Mouse (Mus musculus): ENCODE data around the gene Macrod2.

Gene Macrod2

DNA sequence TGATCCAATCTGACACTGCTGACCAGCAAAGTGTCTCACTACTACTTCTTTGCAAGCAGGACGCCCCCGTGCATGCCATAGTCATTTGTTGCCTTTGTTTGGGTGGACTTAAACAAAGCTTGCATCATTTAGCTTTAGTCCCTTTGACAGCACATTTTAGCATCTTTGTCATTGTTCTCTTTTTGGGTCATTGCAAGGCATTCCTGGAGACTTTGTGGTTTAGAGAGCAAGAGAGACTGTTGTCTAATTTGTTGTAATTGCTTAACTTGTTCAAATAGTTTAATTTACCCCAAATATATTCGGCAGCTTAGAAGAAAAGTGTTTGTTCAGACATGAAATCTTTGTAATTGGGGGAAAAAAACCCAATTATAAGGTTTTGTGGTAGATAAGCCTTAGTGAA is 511.0 kb downstream of the Macrod2 start:
- DNase-seq (ENCODE audit: low spot score in 2 of 2), result no peak

DNA sequence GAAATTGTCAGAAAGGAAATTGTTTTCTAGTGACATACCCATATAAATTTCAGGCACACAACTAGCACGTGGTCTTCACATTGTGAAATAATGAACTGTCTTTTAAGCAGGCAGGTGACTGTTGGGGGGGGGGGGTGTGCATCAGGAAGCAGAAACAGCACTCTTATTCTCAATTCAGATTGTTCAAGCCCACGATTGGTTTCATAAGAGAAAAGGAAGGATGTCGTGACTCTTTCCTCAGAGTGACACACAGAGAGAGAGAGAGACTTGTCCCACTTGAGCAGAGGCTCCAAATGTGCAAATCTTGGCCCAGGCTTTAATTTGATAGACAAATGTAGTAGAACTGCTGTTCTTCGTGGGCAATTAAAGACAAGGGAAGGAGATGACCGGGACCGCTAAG is 516.4 kb downstream of the Macrod2 start:
- no peak for DNase-seq (ENCODE audit: low spot score in 2 of 2)

DNA sequence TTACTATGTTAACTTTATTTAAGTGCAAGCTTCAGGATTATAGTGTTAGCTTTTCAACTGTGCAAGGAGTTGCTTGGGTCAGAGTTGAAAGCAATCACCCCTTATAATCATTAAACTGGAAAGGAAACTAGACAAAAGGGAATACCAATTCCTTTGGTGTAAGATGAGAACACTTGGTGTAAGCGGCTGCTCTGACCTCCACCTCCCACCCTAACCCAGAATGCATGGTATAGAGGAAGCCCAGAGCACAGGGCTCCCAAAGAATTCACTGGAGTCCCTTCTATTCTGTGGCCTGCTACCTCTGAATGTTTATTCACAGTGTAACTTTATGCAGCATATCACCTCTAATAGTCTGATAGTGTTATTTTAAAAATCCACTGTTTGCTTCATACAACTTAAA is 517.1 kb downstream of the Macrod2 start:
- no peak for DNase-seq (ENCODE audit: low spot score in 2 of 2)

DNA sequence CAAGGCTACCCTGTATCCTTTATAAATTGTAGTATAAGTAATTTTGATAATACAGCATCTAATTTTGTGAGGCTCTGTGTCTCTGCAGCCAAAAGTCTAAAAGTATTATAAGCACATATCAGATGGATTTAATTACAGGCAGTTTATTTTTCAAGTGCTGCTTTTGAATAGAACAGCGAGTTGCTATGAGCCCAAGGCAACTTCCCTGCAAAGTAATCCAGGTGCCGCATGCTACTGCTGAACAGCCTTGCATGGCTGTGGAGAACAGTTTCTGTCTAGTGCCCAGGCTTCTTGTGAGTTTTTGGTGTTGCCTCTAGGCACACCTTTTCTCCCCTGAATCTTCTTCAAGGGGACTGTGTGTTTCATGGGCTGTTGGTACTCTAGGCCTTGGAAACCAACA is 517.8 kb downstream of the Macrod2 start:
- DNase-seq (ENCODE audit: low spot score in 2 of 2), result no peak

DNA sequence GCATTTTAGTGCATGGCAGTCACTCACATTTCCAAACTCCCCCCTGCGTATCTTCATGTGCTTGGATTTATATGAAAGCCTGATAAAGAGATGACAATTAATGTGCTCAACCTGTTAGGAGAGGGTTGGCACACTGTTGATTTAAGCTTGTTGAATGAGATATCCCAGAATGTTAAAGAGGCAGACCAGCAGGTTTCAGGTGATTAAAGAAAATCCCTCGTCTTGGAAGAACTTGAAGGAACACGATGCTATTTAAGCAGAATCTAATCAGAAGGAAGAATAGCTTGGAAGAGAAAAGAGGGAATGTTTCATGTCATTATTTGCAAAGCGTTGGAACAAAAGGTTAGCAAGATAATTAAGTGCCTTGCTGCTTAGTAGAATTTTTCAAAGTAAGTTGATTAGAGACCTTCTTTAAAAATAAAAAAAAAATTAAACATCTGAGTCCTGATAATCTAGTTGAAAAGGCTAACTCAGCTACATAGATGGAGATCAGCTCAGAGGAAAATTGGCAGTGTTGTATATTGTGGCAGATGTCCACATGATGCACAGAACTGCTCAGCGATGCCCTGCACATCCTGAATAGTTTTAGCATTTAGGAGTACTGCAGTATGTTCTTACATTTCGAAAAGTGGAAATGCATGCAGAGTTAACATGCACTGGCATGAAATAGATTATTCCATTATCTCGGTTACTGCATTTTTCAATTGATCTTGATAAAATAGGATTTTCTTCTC is 518.7 kb downstream of the Macrod2 start:
- DNase-seq (ENCODE audit: low spot score in 2 of 2), result no peak

DNA sequence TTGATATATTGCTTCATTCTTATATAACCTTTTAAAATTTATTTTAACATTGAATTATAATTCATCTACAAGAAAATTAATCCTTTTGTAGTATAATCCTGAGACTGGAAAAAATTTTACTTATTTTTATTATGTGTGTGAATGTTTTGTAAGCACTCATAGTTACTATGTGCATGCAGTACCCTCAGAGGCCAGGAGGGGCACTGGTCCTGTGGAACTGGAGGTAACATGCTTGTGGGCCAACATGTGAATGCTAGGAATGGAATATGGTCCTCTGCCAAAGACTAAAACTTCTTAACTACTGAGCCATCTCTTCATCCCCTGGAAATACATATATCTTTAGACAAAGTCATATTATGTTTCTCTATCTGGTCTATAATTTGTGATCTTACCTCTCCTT is 531.8 kb downstream of the Macrod2 start:
- DNase-seq (ENCODE audit: low spot score in 2 of 2), result no peak

DNA sequence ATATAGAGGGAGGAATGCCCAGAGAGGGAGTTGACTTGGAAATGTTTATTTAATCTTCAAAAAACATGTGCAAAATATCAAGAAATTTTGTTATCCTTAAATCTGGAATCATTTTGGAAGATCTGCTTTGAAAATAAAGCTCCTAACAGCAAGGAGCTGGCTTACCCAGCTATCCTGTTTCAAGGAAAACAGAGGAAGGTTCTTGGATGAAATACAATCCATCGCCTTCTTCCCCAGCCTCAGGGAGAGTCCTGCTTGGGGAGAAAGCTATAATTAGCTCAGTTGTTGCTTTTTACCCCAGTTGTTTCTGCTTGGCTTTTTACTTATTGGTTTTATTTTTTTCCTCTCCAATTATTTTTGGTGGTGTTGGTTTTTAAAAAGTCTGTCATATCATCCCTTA is 539.4 kb downstream of the Macrod2 start:
- no peak for DNase-seq (ENCODE audit: low spot score in 2 of 2)

DNA sequence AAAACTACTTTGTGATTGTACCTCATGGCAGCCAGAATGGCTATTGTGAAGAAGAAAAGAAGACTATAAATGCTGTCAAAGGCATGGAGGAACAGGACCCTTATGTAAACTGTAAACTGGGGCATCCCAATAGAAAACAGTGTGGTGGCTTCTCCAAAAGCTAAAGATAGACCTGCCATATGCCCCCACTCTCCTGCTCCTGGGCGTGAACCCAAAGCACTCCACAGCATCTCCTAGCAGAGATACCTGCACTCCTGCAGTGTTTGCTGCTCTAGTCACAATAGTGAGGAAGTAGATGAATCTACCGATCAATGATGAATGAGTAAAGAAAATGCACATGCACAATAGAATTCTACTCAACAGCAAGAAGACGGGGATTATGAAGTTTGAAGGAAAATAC is 554.4 kb downstream of the Macrod2 start:
- no peak for DNase-seq (ENCODE audit: low spot score in 2 of 2)

DNA sequence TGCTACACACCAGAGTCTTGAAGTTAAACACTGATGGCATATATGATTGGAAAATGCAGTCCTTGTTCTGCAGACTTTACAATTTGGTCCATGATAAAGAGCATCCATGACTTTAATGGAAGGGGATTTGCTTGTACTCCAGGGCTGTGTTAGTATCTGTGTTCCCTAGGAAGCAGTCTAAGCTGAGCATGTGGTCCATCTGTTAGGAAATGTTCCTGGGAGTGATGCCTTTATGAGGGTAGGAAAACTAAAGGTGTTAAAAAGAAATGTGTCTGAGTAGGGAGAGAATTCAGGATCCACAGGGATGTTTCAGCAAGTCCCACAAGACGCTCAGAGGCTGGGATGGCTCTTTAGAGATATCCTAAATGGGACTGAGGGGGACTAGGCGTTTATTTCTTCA is 564.1 kb downstream of the Macrod2 start:
- no peak for DNase-seq (ENCODE audit: low spot score in 2 of 2)

DNA sequence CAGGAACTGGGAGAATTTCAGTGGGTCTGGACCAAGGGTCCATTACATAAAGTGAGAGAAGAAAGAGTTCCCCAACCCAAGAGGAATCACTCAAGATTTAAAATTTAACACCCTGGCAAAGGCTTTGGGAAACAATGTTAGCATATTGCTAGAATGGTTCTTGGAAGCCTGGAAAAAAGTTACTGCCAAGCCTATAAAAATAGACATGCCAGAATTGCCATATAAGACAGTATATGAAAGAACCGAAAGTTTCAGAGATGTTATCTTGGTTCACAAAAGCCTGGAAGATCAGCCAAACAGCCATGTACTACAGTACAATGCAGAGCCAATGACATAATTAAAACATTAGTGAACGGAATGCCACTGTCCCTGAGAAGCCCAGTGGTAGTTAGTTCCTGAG is 575.1 kb downstream of the Macrod2 start:
- DNase-seq (ENCODE audit: low spot score in 2 of 2), result no peak

DNA sequence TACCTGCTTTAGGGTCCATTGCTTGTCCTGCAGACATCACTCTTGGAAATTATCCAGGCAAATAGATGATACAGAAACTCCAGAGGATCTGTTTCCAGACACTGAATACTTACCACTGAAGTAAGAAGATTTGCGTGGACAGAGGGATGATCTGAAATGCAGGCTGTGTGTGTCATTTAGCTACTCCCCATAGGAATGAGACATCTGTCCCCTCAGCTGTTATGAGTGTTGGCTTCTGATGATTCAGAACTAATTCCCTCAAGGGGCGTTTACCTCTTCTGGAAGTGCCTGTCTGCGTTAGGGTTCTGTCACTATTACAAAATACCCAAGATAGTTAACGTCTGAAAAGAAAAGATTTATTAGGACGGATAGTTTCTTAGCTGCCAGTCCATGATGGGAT is 576.7 kb downstream of the Macrod2 start:
- DNase-seq (ENCODE audit: low spot score in 2 of 2), result no peak

DNA sequence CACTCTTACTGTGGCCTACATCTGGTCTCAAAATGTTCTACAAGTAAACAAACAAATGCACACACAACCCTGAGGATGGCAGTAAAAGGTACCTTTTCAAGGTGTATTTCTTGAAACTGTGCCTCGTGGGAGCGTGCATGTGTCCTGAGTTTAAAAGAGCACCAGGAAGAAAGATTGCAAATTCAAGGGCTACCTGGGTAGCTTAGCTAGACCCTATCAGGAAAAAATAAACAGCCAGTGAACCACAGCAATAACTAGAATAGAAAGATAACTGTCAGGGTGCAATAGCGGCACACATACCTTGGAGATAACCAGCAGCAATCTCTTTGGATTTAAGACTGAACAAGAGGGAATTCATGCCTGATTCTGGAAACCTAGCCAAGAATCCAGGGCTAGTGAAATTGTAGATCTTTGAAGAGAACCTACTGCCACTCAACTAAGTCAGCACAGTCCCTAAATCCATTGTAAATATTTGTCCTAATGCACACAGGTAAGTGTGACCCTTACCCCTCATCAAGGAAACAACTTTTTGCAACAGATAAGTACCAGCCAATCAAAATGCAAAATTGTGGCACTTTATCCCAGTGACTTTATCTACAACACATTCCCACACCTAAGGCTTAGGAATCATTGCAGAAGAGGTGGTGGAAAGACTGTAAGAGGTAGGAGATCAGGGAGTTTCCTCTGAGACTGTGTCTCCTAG is 590.7 kb downstream of the Macrod2 start:
- DNase-seq (ENCODE audit: low spot score in 2 of 2), result no peak

DNA sequence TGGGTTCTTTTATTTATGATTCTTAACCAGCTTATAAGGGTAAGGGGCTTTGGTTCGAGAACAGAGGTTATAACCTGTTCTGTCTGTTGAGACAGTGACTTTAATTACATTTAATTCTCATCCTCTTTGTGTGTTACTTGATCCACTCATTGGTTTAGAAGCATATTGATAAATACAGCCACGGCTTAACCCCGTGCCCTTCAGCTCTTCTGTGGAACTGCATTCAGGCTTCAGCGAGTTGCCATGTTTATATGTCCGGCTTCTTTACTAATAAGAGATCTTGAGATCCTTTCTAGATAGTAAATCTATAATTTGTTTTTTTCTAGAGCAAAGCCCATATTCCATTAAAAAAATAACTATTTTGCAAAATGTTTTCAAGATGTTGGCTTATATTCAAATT is 608.7 kb downstream of the Macrod2 start:
- no peak for DNase-seq (ENCODE audit: low spot score in 2 of 2)

DNA sequence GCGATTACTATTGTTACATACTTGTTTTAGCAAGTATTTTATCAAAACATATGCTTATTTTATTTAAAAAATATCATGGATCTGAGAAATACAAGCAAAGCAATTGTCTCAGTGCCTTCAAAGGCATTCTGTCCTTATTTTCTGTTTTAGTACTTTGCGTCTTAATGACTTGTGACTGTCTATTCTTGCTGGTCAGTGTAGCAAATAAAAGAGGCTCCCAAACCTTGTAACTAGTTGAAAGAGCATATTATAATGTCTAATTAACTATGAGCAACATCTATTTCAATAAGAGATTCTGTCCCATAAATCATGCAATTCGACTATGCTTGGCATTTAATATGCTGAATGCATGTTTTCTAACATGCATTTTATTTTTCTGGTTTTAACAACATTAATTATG is 609.2 kb downstream of the Macrod2 start:
- no peak for DNase-seq (ENCODE audit: low spot score in 2 of 2)

DNA sequence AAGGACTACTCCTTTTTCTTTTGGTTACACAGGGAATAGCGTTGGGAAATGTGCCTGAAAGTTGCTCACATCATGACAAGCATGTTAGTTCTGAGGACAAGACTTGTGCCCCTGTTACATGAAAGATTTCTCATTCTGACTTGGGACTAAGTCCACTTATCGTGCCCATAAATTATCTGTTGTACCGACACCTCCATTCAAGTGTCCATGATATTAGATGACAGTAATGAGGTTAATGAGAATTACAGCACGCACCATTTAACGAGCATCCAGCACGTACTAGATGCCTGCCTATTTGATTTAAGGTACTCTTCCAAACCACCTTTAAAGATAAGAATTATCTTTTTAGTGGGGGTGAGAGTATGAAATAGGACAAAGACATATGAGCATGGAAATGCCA is 610.5 kb downstream of the Macrod2 start:
- DNase-seq (ENCODE audit: low spot score in 2 of 2), result no peak

DNA sequence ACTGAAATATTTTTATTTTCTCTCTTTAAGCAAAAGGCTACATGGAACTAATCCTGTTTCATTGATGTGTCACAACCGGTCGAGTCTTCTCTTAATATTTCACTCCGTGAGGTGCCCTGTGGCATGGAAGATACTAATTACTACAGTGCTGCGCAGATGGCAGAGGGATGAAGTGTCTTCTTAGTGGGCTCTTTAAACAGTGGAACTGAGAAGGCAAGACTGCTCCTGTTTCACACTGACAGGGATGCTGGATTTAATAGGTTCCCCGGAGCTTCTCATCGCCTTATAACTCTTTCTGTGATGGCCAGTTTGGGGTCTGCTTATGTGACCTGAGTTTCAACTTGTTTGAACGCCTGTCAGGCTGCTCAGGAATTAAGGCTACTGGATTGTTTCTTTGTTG is 612.6 kb downstream of the Macrod2 start:
- peak; percentile 6 to 29 for DNase-seq (ENCODE audit: low spot score in 2 of 2)

DNA sequence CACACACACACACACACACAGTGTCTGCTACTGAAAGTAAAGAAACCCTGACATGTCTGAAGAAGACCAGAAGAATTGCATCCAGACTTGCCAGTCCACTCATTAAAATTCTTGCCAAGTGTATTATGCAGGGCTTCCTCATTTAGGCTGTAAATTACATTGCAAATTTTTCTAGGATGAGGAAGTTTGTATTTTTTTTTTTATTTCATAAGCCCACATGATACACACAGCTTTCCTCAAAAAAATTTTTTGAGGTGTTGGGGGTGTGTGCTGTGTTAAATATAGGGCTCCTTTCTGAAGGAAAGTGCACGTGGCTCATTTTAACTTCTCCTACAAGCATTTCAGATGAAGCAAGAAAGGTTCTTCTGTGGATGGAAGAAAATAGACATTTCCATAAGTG is 613.3 kb downstream of the Macrod2 start:
- no peak for DNase-seq (ENCODE audit: low spot score in 2 of 2)

DNA sequence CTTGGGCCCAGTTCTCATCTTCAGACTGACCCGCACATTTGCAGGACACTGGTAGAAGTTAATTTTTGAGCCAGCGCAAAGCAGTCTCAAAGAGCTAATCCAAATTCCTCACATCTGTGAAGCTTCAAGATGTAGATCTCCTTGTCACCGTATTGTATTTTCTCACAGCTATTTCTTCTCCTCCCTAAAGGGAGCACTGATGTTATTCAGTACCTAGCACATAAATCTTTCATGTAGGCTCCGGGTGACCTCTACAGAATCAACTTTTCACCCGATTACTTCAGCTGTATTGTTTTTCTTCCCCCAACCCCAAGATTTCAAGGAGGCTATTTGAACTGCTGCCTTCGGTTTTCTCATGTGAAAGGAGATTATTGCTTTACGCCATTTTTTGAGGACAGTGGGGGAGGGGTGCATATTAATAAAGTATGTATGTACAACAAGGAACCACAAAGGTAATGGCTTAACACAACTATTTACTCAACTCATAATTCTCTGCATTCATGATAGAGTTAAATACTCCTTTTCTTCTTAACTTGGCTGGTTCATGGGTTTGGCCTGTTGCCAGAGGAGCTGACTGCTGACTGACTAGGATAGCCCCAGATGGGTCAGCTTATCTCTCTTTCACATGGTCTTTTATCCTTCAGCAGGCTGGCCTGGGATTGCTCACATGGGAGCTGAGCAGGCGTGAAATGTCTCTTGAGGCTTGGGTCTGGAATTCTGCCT is 618.5 kb downstream of the Macrod2 start:
- no peak for DNase-seq (ENCODE audit: low spot score in 2 of 2)

DNA sequence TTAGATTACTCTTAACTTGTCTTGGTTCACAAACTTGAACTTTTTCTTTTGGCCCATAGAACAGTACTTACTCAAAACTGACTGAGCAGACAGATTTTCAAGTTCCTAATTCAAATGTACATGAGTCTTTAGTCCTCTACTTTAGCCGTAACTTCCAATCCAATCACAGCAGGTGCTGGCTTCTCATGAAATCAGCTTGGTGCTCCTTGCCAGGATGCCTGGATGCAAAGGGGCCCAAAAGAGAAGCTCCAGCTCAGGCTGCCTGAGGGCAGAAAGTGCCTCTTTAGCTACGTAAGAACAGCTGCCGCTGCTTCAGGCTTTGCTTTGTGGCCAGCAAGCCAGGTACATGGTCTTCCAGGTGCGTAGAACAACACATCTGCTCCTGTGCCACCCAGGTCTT is 627.9 kb downstream of the Macrod2 start:
- DNase-seq (ENCODE audit: low spot score in 2 of 2), result no peak

DNA sequence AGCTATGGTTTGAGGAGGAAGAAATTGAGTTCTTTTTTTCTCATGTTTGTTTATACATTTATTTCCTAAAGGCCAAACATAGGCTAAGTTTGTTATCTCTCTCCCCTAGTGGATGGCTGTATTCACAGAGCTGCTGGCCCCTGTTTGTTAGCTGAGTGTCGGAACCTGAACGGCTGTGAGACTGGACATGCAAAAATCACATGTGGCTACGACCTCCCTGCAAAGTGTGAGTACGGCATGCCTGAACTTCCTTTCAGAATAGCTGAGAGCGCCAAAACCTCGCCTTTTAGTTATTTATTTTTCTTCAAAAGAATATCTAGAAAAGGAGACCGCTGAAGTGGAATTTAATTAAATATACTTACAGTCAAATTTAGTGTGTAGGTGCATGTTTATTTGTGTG is 628.8 kb downstream of the Macrod2 start:
- DNase-seq (ENCODE audit: low spot score in 2 of 2), result no peak

DNA sequence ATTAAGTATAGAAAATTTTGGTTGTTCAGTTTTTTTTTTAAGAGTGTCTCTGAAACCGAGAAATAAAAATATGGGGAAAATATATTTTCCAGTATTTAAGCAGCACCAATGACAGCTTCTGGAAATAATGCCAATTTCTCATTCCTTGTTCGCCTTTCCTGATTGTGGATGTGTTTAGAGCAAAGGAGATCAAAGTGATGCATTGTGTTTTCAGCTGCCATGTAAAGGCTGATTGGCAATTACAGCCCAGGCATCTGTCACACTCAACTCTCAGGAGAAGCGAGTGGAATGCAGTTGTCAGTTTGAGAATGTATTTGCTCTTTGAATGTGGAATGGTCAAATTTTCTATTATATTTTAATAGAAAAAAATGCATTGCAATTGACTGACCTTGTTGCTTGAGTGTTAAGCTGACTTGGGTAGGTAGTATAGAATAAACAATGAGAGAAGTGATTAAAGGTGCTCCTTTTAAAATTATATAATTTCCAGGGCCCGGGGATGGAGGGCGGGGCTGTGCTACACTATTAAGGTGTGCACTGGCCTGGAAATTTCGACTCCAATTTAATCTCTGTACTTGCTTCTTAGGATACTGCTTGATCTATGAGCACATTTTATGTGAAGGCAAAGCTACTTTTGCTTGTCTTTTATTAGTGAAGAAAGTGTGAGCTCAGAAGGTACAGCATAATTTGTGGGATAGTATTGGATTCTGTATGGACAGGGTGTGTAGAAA is 629.4 kb downstream of the Macrod2 start:
- DNase-seq (ENCODE audit: low spot score in 2 of 2), result no peak

DNA sequence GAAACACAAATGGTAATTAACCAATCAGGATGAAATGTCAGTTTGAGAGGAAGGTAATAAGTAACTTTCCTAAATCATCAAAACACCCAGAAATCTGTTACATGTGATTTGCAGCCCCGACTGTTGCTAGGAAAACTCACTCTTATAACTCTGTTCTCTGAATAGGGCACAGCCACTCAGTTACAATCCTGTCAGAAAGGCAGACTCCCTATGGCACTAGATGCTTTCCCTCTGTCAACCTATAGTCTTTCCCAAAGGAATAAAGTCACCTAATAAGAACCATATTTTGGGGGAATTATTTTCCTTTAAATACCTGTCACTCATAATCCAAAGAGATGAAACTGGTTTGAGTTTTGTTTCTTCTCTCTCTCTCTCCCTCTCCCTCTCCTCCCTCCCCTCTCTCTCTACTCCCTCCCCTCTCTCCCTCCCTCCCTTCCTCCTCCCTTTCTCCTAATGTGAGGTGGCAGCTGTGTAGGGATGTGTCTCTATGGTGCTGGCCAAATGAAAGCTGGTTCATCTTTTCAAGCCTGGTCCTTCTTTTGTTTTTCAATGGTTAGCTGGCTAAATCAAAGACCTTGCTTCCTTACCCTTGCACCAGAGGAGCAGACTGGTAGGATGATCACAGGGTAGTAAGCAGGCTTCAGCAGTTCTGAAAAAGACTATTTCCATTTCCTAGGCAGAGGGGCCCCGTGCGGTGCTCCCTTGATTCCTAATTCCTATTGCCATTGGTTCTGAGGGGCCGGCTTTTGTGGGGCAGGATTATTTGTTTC is 661.8 kb downstream of the Macrod2 start:
- DNase-seq (ENCODE audit: low spot score in 2 of 2), result no peak

Measured in right cerebral cortex, adult 2 months (tissue).